Mouse (Mus musculus): ENCODE measurements around the gene Gm3880. TPM values are rescaled to one million over a fixed set of nuclear protein-coding genes. Genes with fewer than 3 reads are reported as not detected.
"Not testable (repeated sequence)": the region's sequence is repeated elsewhere in the genome, so short reads cannot be mapped to it uniquely, and the experiment has no call there.

Gene Gm3880
- polyA plus RNA-seq (2015; fragmentation: Nextera tagmentation; extraction: Ambion mirVana), result not detected in 2 replicates

DNA sequence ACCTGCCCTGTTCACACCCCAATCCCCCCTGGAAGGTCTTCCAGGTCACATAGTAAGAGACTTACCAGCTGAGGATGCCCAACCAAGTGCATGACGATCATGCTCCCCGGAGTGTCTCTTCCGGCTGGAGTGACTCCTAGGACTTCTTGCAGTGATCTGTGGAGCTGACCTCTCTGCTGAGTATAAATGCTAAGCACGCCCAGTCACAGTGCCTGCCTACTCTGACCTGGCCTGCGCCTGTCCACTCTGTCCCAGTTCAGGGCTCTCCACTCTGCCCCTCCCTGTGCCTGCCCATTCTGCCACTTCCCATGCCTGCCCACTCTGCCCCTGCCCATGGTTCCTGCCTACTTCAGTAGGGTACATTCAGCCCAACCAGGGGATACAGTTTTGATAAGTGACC lies at the start of gene Gm3880:
Gene Gm3880, minus strand, starts transcription at position 101 of the 400 bp plus-strand sequence.
- not testable (repeated sequence) for ATAC-seq (ENCODE audit: low FRiP score, low read depth); H3K4me1 ChIP-seq; H3K9me3 ChIP-seq; H3K36me3 ChIP-seq; H3K27me3 ChIP-seq; H3K4me3 ChIP-seq; H3K27ac ChIP-seq; H3K4me2 ChIP-seq (replicated peaks); H3K9ac ChIP-seq
- 95% methylated on average over 5 of the region's 5 CpGs for WGBS

DNA sequence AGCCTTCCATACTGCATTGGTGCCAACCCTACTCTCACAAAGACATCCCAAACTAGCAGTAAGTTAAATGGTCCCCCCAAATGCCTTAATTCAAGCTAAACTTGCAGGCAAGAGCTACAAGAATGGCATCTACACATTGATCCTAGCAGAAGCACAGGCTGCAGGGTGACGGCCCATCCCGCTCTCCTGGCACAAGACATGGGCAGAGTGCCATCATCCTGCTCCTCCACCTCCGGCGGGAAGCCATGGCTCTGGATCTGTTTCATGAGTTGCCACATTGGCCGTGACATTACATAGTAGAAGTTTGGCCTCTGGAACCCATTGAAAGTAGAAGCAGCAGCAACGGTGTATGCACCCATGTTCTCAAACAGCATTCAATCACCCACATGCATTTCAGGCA lies 37.5 kb upstream of the Gm3880 start:
- not testable (repeated sequence) for H3K4me3 ChIP-seq; H3K27me3 ChIP-seq; H3K9me3 ChIP-seq; H3K4me2 ChIP-seq (replicated peaks); H3K9ac ChIP-seq; ATAC-seq (ENCODE audit: low FRiP score, low read depth); H3K4me1 ChIP-seq; H3K36me3 ChIP-seq; H3K27ac ChIP-seq
- 94% methylated on average over 6 of the region's 6 CpGs for WGBS

DNA sequence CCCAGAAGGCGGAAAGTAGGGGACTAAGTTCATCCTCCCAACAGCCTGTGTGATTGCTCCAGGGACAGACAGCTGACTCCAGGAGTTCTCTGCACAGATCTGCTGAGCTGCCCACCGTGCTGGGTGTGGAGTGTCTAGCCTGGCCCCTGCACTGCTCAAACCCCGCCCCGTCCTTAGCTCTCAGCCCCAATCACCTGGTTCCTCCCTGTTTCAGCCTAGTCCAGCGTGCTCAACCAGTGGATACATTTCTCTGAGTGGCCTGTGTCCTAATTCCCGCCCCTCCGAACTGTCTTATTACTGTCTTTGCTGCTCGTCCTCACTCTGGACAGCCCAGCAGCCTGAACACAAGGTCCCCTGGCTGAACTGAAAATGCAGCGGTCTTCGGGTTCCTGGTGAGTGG lies 20.8 kb upstream of the Gm3880 start, which contains the start of the genes Gm9112 and Dmrtc1b:
Gene Gm9112, minus strand, starts transcription at position 101 of the 400 bp plus-strand sequence.
Gene Dmrtc1b, plus strand, starts transcription at position 331 of the 400 bp plus-strand sequence.
- H3K4me1 ChIP-seq; H3K4me3 ChIP-seq; H3K36me3 ChIP-seq; H3K9ac ChIP-seq; H3K9me3 ChIP-seq; ATAC-seq (ENCODE audit: low FRiP score, low read depth); H3K4me2 ChIP-seq (replicated peaks); H3K27ac ChIP-seq; H3K27me3 ChIP-seq: not testable (repeated sequence)
- WGBS, result 85% methylated on average over 9 of the region's 10 CpGs

DNA sequence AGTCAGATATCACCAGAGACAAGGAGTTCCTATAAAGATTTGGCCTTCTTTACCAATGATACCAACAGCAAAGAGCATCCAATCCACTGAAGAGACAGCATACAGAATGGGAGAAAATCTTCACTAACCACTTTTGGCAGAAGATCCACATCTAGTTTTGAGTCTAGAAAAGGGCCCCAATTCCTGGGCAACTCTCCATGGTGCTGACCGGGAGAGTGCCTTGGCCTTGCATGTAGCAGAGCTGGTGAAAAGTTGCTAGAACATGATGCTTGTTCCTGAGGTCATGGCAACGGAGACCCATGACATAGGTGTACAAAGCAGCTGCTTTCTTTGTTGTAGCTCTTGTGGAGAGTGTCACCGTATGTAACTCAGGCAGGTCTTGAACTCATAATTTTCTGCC lies 13.9 kb upstream of the Gm3880 start:
- not testable (repeated sequence) for H3K9ac ChIP-seq; ATAC-seq (ENCODE audit: low FRiP score, low read depth); H3K4me2 ChIP-seq (replicated peaks); H3K4me1 ChIP-seq; H3K27ac ChIP-seq; H3K27me3 ChIP-seq; H3K4me3 ChIP-seq; H3K9me3 ChIP-seq; H3K36me3 ChIP-seq
- 70% methylated on average over 3 of the region's 3 CpGs for WGBS

DNA sequence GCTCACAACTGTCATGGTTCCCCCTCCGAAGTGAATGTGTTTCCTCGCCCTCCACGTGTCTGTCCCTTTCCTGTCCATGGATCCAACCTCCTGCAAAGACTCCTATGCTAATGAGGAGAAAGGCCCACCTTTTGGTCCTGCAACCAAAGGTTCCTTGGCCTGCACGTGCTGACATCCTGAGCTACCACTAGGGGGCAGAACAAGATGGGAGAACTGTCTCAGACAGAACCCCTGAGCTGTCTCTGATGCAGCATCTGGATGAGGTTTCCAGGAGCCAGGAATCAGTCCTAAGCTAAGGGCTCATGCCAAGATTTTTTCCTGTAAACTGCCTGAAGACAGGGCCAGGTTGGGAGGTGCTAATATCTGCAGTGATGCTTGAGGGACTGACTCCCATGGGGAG lies 2.5 kb upstream of the Gm3880 start:
- H3K27ac ChIP-seq; H3K36me3 ChIP-seq; H3K27me3 ChIP-seq; H3K4me3 ChIP-seq; H3K9me3 ChIP-seq; H3K4me1 ChIP-seq; H3K9ac ChIP-seq; H3K4me2 ChIP-seq (replicated peaks); ATAC-seq (ENCODE audit: low FRiP score, low read depth): not testable (repeated sequence)
- WGBS, result 20% methylated on average over 4 of the region's 4 CpGs

DNA sequence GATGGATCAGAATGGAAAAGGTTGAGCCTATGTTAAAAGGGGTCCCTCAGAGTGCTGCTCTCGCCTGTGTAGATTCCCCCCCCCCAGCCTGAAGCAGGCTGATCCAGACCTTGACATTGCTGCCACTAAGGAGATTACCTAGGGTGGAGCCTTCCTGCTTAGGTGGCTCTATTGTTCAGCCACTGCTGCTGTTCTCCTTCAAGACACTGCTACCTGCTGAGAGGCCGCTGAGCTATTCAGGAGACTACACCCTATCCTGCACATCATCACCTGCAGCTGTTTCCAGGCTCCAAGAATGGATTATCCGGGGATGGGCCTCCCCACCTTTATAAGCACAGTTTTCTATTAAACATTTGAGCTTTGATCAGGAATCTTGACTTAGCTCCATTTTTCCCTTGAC lies 2.1 kb downstream of the Gm3880 start:
- H3K4me3 ChIP-seq; H3K36me3 ChIP-seq; H3K9me3 ChIP-seq; H3K27ac ChIP-seq; H3K4me1 ChIP-seq; H3K9ac ChIP-seq; H3K4me2 ChIP-seq (replicated peaks); ATAC-seq (ENCODE audit: low FRiP score, low read depth); H3K27me3 ChIP-seq: not testable (repeated sequence)
- WGBS, result 61% methylated on average over 3 of the region's 3 CpGs

DNA sequence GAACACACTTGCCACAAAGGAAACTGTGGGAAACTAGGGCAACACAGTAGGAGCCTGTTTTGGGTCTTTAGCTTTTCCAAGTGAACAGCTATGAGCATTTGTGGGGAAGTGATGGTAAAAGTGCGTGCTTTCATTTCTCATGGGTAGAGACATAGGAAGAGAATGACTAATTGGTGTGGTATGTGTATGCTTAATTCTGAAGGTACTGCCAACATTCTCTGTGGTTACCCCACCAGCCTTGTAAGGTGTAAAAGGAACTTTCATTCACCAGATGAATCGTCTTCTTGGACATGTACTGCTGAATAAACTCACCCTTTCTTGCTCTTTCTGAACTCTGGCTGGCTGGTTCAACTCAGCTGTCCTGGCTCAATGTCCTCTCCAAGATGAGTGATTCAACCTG lies 20.1 kb downstream of the Gm3880 start:
- H3K4me2 ChIP-seq (replicated peaks), result no peak overlapping the region
- H3K4me1 ChIP-seq, result no peaks in the 10 kb centered on the region
- 78% methylated on average over 2 of the region's 2 CpGs for WGBS
- no peaks in the 10 kb centered on the region for H3K36me3 ChIP-seq
- no peak overlapping the region for H3K27ac ChIP-seq
- H3K27me3 ChIP-seq, result no peaks in the 10 kb centered on the region
- ATAC-seq (ENCODE audit: low FRiP score, low read depth), result no peak
- H3K9ac ChIP-seq, result no peak overlapping the region
- no peaks in the 10 kb centered on the region for H3K9me3 ChIP-seq
- no peak overlapping the region for H3K4me3 ChIP-seq

DNA sequence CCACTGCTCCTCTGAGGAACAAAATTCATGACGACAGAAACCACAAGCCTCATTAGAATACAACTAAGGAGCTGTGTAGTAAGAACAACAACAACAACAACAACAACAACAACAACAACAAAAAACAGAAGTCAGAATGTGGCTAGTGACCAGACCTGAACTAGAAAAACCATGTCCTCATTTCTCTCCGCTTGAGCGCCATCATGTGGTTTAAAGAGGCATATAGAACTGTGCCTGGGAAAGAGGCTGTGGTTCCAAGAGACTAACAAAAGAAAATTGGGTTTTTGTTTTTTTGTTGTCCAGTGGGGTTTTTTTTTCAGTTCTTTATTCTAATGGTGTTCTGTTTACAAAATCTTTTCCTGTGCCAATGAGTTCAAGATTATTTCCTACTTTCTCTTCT lies 26.1 kb downstream of the Gm3880 start:
- no peak overlapping the region for H3K4me2 ChIP-seq (replicated peaks)
- no peaks in the 10 kb centered on the region for H3K4me1 ChIP-seq
- H3K36me3 ChIP-seq, result no peaks in the 10 kb centered on the region
- H3K9ac ChIP-seq, result no peak overlapping the region
- no peaks in the 10 kb centered on the region for H3K9me3 ChIP-seq
- 30% methylated on average over 3 of the region's 3 CpGs for WGBS
- H3K4me3 ChIP-seq, result no peak overlapping the region
- no peak for ATAC-seq (ENCODE audit: low FRiP score, low read depth)
- no peak overlapping the region for H3K27ac ChIP-seq
- peaks cover 3% of the 10 kb centered on the region; the same call in 1 of the 2 replicates for H3K27me3 ChIP-seq

DNA sequence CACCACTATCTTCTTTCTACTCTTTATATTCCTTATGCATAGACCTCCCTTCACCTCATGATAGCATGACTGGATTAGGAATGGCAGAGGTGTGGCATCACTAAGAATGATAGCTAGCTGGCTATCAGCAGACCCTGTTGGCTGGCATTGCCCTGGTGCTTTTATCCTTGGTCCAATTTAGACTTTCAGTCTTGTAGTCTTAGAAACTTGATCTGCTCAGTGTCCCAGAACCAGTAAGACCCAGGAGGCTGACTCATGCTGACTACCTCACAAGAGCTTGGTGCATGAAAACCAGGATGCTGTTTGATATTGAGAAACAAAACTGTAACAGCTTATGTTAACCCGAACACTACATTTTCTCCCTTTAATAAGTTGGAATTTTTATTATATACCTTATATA lies 41.1 kb downstream of the Gm3880 start:
- H3K27ac ChIP-seq, result no peak overlapping the region
- no peak for ATAC-seq (ENCODE audit: low FRiP score, low read depth)
- H3K9me3 ChIP-seq, result no peaks in the 10 kb centered on the region
- no peak overlapping the region for H3K4me3 ChIP-seq
- H3K9ac ChIP-seq, result no peak overlapping the region
- WGBS, result 92% methylated on average over 1 of the region's 1 CpGs
- peaks cover 33% of the 10 kb centered on the region for H3K27me3 ChIP-seq
- H3K4me1 ChIP-seq, result no peaks in the 10 kb centered on the region
- no peak overlapping the region for H3K4me2 ChIP-seq (replicated peaks)
- H3K36me3 ChIP-seq, result no peaks in the 10 kb centered on the region

DNA sequence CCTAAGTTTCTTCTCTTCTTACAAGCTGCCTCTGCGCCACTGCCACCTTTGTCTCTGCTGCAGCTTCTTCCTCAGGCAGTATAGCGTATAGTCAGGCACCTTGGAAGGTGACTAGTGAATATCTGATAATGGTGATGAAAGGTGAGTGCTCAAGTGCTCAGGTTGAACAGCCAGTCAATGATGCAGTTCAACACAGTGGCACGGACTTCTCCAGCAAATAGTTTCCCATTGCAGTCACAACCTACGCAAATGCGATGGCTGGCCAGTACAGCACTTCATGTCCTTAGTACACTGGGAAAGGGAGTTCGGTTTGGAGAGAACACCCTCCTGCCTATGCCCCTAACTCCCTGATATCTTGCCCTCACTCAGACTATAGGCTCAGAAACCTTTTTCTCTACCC lies 41.6 kb downstream of the Gm3880 start:
- ATAC-seq (ENCODE audit: low FRiP score, low read depth), result no peak
- H3K4me1 ChIP-seq, result no peaks in the 10 kb centered on the region
- H3K9ac ChIP-seq, result no peak overlapping the region
- no peaks in the 10 kb centered on the region for H3K9me3 ChIP-seq
- H3K4me3 ChIP-seq, result peak overlapping the region; percentile 58
- H3K27ac ChIP-seq, result no peak overlapping the region
- H3K36me3 ChIP-seq, result no peaks in the 10 kb centered on the region
- peaks cover 33% of the 10 kb centered on the region for H3K27me3 ChIP-seq
- peak overlapping the region; percentile 63 for H3K4me2 ChIP-seq (replicated peaks)
- 46% methylated on average over 6 of the region's 6 CpGs for WGBS

DNA sequence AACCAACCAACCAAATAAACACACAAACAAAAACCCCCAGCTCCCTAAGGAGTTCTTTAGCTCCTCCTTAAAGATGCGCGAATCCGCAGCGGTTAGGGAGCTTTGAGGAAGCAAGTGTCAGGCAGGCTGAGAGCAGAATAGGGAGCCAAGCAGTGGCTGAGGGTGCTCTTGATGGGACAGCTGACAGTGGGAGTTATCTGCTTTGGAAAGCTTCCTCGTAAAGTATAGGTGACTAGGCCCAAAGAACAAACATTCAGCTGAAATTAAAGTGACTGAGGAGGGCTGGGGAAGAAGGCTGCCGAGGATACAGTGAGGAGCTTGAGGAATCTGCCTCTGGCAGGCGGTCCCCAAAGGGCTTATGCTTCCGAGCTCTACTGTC lies 42.2 kb downstream of the Gm3880 start:
- Histone ChIP-seq H3K9me3 (no peaks in the 10 kb centered on the region), H3K36me3 (no peaks in the 10 kb centered on the region), H3K27ac (no peak overlapping the region), H3K27me3 (peaks cover 33% of the 10 kb centered on the region), H3K4me3 (peak overlapping the region; percentile 58), H3K4me2 (replicated peaks) (peak overlapping the region; percentile 63), H3K9ac (peak overlapping the region; percentile 66), H3K4me1 (no peaks in the 10 kb centered on the region)
- no peak for ATAC-seq (ENCODE audit: low FRiP score, low read depth)
- WGBS, result 18% methylated on average over 8 of the region's 8 CpGs

DNA sequence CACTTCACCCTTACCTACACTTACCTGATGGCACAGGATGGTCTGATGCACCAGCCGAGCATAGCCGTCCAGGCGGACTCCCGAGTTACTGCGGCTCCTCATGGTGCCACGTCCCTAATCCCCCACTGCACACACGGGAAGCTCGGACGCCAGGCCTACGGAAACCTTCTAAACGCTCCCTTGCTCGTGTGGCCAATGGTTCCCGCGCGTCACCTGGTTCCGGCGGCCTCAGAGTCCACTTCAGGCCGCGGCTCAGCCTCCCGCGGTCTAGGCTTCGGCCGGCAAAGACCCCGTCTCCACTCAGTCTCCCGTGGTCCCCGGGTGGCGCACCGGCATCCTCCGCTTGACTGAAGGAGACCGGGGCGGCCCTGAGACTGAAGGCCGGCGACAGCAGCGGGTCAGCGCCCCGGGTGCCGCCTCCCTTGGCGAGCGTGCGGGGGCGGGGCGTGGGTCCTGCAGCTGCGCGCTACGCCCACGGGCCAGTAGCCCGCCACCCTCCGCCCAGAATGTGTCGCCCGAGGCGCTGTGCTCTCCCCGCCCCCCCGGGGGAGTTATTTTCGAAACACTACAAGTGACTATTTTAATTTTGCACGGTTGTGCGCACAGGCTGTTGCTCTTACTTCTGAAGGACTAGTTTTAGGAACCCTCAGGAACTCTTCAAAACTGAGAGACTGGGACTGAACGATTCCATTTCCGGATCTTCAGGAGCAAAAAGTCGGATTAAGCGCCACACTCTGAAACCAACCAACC lies 42.8 kb downstream of the Gm3880 start, which contains the start of gene Phka1:
Gene Phka1, minus strand, starts transcription at position 424 of the 750 bp plus-strand sequence.
- Histone ChIP-seq H3K4me3 (peak within 1 kb of the TSS; percentile 58), H3K27me3 (peaks cover 33% of the 10 kb centered on the region), H3K36me3 (no peaks in the 10 kb centered on the region), H3K9ac (peak within 1 kb of the TSS; percentile 66), H3K9me3 (no peaks in the 10 kb centered on the region), H3K4me2 (replicated peaks) (peak within 1 kb of the TSS; percentile 63), H3K27ac (no peak within 1 kb of the TSS), H3K4me1 (no peaks in the 10 kb centered on the region)
- 18% methylated on average over 53 of the region's 60 CpGs for WGBS
- peak; percentile 89 for ATAC-seq (ENCODE audit: low FRiP score, low read depth)
